Mouse (Mus musculus): Measurements from ENCODE around the gene Best3. TPM values are rescaled to one million over a fixed set of nuclear protein-coding genes. Genes with fewer than 3 reads are reported as not detected.

The Best3 gene
- polyA plus RNA-seq, 1 experiment = 0.11 TPM

DNA sequence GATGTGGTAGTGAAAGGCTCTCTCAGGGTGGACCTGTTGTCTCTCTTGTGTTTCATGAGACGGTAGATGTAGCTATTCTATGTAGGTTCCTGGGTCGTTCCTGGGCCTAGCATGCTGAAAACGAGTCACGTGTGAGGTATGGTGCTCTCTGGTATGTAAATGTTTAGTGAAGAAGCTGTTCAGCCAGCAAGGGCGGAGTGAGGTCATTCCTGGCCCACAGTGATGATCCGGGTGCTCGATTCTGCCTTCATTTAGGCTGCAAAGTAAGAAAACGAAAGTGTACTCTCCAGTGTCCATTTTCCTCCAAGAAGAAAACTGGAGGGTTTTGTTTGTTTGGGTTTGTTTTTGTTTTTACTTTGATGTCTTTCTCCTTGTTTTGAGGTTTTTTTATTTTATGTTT is 7.9 kb downstream of the Best3 start:
- no peak for DNase-seq
- TF ChIP-seq CTCF (IDR thresholded peaks at IDR 0.05; ENCODE audit: borderline replicate concordance, control insufficient read depth, extremely low read depth, insufficient read depth, low read length, poor library complexity) = no peak
- no peak for TF ChIP-seq POLR2A (IDR thresholded peaks at IDR 0.05; ENCODE audit: control insufficient read depth, extremely low read depth, insufficient read depth, low read length, poor library complexity)
- Histone ChIP-seq H3K27ac (ENCODE audit: control insufficient read depth, insufficient read depth, low read length) (no peak overlapping the region), H3K36me3 (ENCODE audit: control insufficient read depth, insufficient read depth, low read length) (no peaks in the 10 kb centered on the region), H3K4me3 (ENCODE audit: control insufficient read depth, insufficient read depth, low read length) (no peak overlapping the region), H3K4me1 (replicated peaks; ENCODE audit: control insufficient read depth, insufficient read depth, low read length) (no peaks in the 10 kb centered on the region), H3K27me3 (ENCODE audit: control insufficient read depth, insufficient read depth, low read length) (no peaks in the 10 kb centered on the region)
- 92% methylated on average over 8 of the region's 8 CpGs for WGBS

DNA sequence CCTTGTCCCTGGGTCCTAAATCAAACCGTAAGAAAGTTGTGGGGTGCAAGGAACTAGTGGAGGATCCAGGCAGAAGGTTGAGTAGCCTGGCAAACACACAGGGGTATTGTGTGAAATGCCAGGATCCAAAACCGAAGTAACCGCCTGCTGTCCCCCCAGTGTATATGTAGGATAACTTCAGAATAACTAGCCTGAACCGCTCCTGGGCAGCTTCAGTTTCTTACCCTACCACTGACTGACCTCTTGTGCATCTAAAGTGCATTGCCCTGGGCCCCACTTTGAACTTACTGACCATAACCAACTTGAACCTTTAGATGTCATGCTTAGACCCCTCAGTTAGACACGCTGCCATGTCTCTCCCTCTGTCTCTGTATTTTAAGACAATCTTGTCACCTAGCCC is 9.0 kb downstream of the Best3 start:
- 92% methylated on average over 5 of the region's 5 CpGs for WGBS
- Histone ChIP-seq H3K27ac (ENCODE audit: control insufficient read depth, insufficient read depth, low read length) (no peak overlapping the region), H3K4me1 (replicated peaks; ENCODE audit: control insufficient read depth, insufficient read depth, low read length) (no peaks in the 10 kb centered on the region), H3K36me3 (ENCODE audit: control insufficient read depth, insufficient read depth, low read length) (no peaks in the 10 kb centered on the region), H3K27me3 (ENCODE audit: control insufficient read depth, insufficient read depth, low read length) (no peaks in the 10 kb centered on the region), H3K4me3 (ENCODE audit: control insufficient read depth, insufficient read depth, low read length) (no peak overlapping the region)
- DNase-seq = no peak
- no peak for TF ChIP-seq CTCF (IDR thresholded peaks at IDR 0.05; ENCODE audit: borderline replicate concordance, control insufficient read depth, extremely low read depth, insufficient read depth, low read length, poor library complexity)
- no peak for TF ChIP-seq POLR2A (IDR thresholded peaks at IDR 0.05; ENCODE audit: control insufficient read depth, extremely low read depth, insufficient read depth, low read length, poor library complexity)

- WGBS = 76% methylated on average over 6 of the region's 6 CpGs
- Histone ChIP-seq H3K27ac (ENCODE audit: control insufficient read depth, insufficient read depth, low read length) (no peak overlapping the region), H3K4me3 (ENCODE audit: control insufficient read depth, insufficient read depth, low read length) (no peak overlapping the region), H3K27me3 (ENCODE audit: control insufficient read depth, insufficient read depth, low read length) (no peaks in the 10 kb centered on the region), H3K36me3 (ENCODE audit: control insufficient read depth, insufficient read depth, low read length) (no peaks in the 10 kb centered on the region), H3K4me1 (replicated peaks; ENCODE audit: control insufficient read depth, insufficient read depth, low read length) (no peaks in the 10 kb centered on the region)
- DNase-seq = no peak
- TF ChIP-seq CTCF (IDR thresholded peaks at IDR 0.05; ENCODE audit: borderline replicate concordance, control insufficient read depth, extremely low read depth, insufficient read depth, low read length, poor library complexity) = no peak
- no peak for TF ChIP-seq POLR2A (IDR thresholded peaks at IDR 0.05; ENCODE audit: control insufficient read depth, extremely low read depth, insufficient read depth, low read length, poor library complexity)
Measured at GRCm38 (mm10) chr10:116995584-116996235, 9.6 kb downstream of the Best3 start.

- Histone ChIP-seq H3K36me3 (ENCODE audit: control insufficient read depth, insufficient read depth, low read length) (no peaks in the 10 kb centered on the region), H3K27me3 (ENCODE audit: control insufficient read depth, insufficient read depth, low read length) (no peaks in the 10 kb centered on the region), H3K4me3 (ENCODE audit: control insufficient read depth, insufficient read depth, low read length) (no peak overlapping the region), H3K27ac (ENCODE audit: control insufficient read depth, insufficient read depth, low read length) (no peak overlapping the region), H3K4me1 (replicated peaks; ENCODE audit: control insufficient read depth, insufficient read depth, low read length) (no peaks in the 10 kb centered on the region)
- no peak for TF ChIP-seq CTCF (IDR thresholded peaks at IDR 0.05; ENCODE audit: borderline replicate concordance, control insufficient read depth, extremely low read depth, insufficient read depth, low read length, poor library complexity)
- TF ChIP-seq POLR2A (IDR thresholded peaks at IDR 0.05; ENCODE audit: control insufficient read depth, extremely low read depth, insufficient read depth, low read length, poor library complexity) = no peak
- 46% methylated on average over 6 of the region's 6 CpGs for WGBS
- DNase-seq = no peak
Measured at GRCm38 (mm10) chr10:116996236-116996600, 10.1 kb downstream of the Best3 start.

GRCm38 (mm10) chr10:116998716-116999455 is 12.8 kb downstream of the Best3 start:
- Histone ChIP-seq H3K4me3 (ENCODE audit: control insufficient read depth, insufficient read depth, low read length) (no peak overlapping the region), H3K4me1 (replicated peaks; ENCODE audit: control insufficient read depth, insufficient read depth, low read length) (no peaks in the 10 kb centered on the region), H3K27ac (ENCODE audit: control insufficient read depth, insufficient read depth, low read length) (no peak overlapping the region), H3K27me3 (ENCODE audit: control insufficient read depth, insufficient read depth, low read length) (no peaks in the 10 kb centered on the region), H3K36me3 (ENCODE audit: control insufficient read depth, insufficient read depth, low read length) (no peaks in the 10 kb centered on the region)
- DNase-seq = no peak
- WGBS = 91% methylated on average over 17 of the region's 17 CpGs
- TF ChIP-seq CTCF (IDR thresholded peaks at IDR 0.05; ENCODE audit: borderline replicate concordance, control insufficient read depth, extremely low read depth, insufficient read depth, low read length, poor library complexity) = no peak
- TF ChIP-seq POLR2A (IDR thresholded peaks at IDR 0.05; ENCODE audit: control insufficient read depth, extremely low read depth, insufficient read depth, low read length, poor library complexity) = no peak

DNA sequence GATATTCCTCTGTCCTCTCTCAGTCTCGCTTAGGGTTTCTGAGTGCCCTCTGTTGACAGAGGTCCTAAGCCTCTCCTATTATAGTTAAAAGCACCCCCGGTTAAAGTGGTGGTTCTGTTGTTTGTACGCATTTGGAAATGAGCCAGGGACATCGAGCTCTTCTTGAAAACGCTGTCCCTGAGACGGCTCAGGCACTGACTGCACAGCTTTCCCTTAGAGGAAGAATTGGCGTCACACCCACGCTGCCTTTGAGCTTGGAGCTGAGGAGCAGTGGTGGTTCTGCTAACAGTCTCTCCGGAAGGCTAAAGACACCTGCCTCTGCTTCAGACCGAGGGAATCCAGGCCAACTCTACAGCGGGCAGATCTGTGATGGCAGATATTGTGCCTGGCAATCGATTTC is 14.9 kb downstream of the Best3 start:
- DNase-seq = no peak
- 84% methylated on average over 12 of the region's 12 CpGs for WGBS
- Histone ChIP-seq H3K27me3 (ENCODE audit: control insufficient read depth, insufficient read depth, low read length) (no peaks in the 10 kb centered on the region), H3K36me3 (ENCODE audit: control insufficient read depth, insufficient read depth, low read length) (no peaks in the 10 kb centered on the region), H3K4me1 (replicated peaks; ENCODE audit: control insufficient read depth, insufficient read depth, low read length) (no peaks in the 10 kb centered on the region), H3K27ac (ENCODE audit: control insufficient read depth, insufficient read depth, low read length) (no peak overlapping the region), H3K4me3 (ENCODE audit: control insufficient read depth, insufficient read depth, low read length) (no peak overlapping the region)
- no peak for TF ChIP-seq POLR2A (IDR thresholded peaks at IDR 0.05; ENCODE audit: control insufficient read depth, extremely low read depth, insufficient read depth, low read length, poor library complexity)
- no peak for TF ChIP-seq CTCF (IDR thresholded peaks at IDR 0.05; ENCODE audit: borderline replicate concordance, control insufficient read depth, extremely low read depth, insufficient read depth, low read length, poor library complexity)

Data from thymus, adult 2 months (tissue).